Mouse (Mus musculus): ENCODE measurements around the gene Fkbp5.

The Fkbp5 gene

GRCm38 (mm10) chr17:28524009-28524695 lies 6.8 kb upstream of the Fkbp5 start:
- in situ Hi-C loops (cut with MboI; ENCODE audit: low sequenced_read_pairs), result loop anchor here (10.0 kb wide), 1 partner anchor 109 kb away; no protein-coding TSS in a partner anchor

GRCm38 (mm10) chr17:28523355-28524008 lies 6.2 kb upstream of the Fkbp5 start:
- in situ Hi-C loops (cut with MboI; ENCODE audit: low sequenced_read_pairs), result loop anchor here (10.0 kb wide), 1 partner anchor 109 kb away; no protein-coding TSS in a partner anchor

- in situ Hi-C loops (cut with MboI; ENCODE audit: low sequenced_read_pairs), result loop anchor here (10.0 kb wide), 1 partner anchor 108 kb away; no protein-coding TSS in a partner anchor
Observed at GRCm38 (mm10) chr17:28522623-28523354, 5.5 kb upstream of the Fkbp5 start.

- in situ Hi-C loops (cut with MboI; ENCODE audit: low sequenced_read_pairs), result loop anchor here (10.0 kb wide), 1 partner anchor 107 kb away; no protein-coding TSS in a partner anchor
Observed at GRCm38 (mm10) chr17:28521920-28522319, 4.6 kb upstream of the Fkbp5 start.

- in situ Hi-C loops (cut with MboI; ENCODE audit: low sequenced_read_pairs), result loop anchor here (10.0 kb wide), 1 partner anchor 106 kb away; no protein-coding TSS in a partner anchor
Observed at GRCm38 (mm10) chr17:28521071-28521726, 3.9 kb upstream of the Fkbp5 start.

- in situ Hi-C loops (cut with MboI; ENCODE audit: low sequenced_read_pairs), result loop anchor here (10.0 kb wide), 1 partner anchor 106 kb away; no protein-coding TSS in a partner anchor
Observed at GRCm38 (mm10) chr17:28520561-28520960, 3.2 kb upstream of the Fkbp5 start.

GRCm38 (mm10) chr17:28519827-28520226 lies 2.5 kb upstream of the Fkbp5 start:
- in situ Hi-C loops (cut with MboI; ENCODE audit: low sequenced_read_pairs), result loop anchor here (10.0 kb wide), 1 partner anchor 105 kb away; no protein-coding TSS in a partner anchor

GRCm38 (mm10) chr17:28518615-28519071 lies 1.3 kb upstream of the Fkbp5 start:
- in situ Hi-C loops (cut with MboI; ENCODE audit: low sequenced_read_pairs), result no loop called here

GRCm38 (mm10) chr17:28517956-28518614 lies 758 bp upstream of the Fkbp5 start:
- in situ Hi-C loops (cut with MboI; ENCODE audit: low sequenced_read_pairs), result no loop called here

GRCm38 (mm10) chr17:28516881-28517280 lies 446 bp downstream of the Fkbp5 start:
- in situ Hi-C loops (cut with MboI; ENCODE audit: low sequenced_read_pairs), result no loop called here

GRCm38 (mm10) chr17:28515431-28516341 lies 1.6 kb downstream of the Fkbp5 start:
- in situ Hi-C loops (cut with MboI; ENCODE audit: low sequenced_read_pairs), result no loop called here

GRCm38 (mm10) chr17:28514555-28514954 lies 2.8 kb downstream of the Fkbp5 start:
- in situ Hi-C loops (cut with MboI; ENCODE audit: low sequenced_read_pairs), result no loop called here

GRCm38 (mm10) chr17:28513844-28514243 lies 3.5 kb downstream of the Fkbp5 start:
- in situ Hi-C loops (cut with MboI; ENCODE audit: low sequenced_read_pairs), result no loop called here

- in situ Hi-C loops (cut with MboI; ENCODE audit: low sequenced_read_pairs), result no loop called here
Observed at GRCm38 (mm10) chr17:28513337-28513736, 4.0 kb downstream of the Fkbp5 start.

- in situ Hi-C loops (cut with MboI; ENCODE audit: low sequenced_read_pairs), result no loop called here
Observed at GRCm38 (mm10) chr17:28512696-28513095, 4.6 kb downstream of the Fkbp5 start.

GRCm38 (mm10) chr17:28511616-28512541 lies 5.4 kb downstream of the Fkbp5 start:
- in situ Hi-C loops (cut with MboI; ENCODE audit: low sequenced_read_pairs), result no loop called here

GRCm38 (mm10) chr17:28510445-28511342 lies 6.6 kb downstream of the Fkbp5 start:
- in situ Hi-C loops (cut with MboI; ENCODE audit: low sequenced_read_pairs), result no loop called here
